Mouse (Mus musculus) liver, adult 2 months (tissue): ENCODE measurements around the gene Cntn1.

Source experiments
- CTCF ChIP-seq: fragments of 200-500 bp; IDR thresholded peaks from 2 replicates; pipeline ENCODE4 v1.5.1; 2011; ENCODE audit warnings: low read depth, low read length, control low read depth
- POLR2A ChIP-seq: fragments of 200-500 bp; IDR thresholded peaks from 2 replicates; pipeline ENCODE4 v1.6.1; 2011; ENCODE audit warnings: low read length, control low read depth; ENCODE audit not compliant: insufficient read depth; ENCODE audit errors: extremely low read depth

GRCm38 (mm10) chr15:92001431-92001830 is 49.5 kb upstream of the Cntn1 start:
- TF ChIP-seq CTCF (no peak), POLR2A (no peak)
